Mouse (Mus musculus) heart, adult 11 months (tissue): Measurements from ENCODE around the gene Olfr912.

Source experiments
- DNase-seq: peaks from one replicate; pipeline ENCODE4 v3.0.0; 2022

Olfr912 gene

DNA sequence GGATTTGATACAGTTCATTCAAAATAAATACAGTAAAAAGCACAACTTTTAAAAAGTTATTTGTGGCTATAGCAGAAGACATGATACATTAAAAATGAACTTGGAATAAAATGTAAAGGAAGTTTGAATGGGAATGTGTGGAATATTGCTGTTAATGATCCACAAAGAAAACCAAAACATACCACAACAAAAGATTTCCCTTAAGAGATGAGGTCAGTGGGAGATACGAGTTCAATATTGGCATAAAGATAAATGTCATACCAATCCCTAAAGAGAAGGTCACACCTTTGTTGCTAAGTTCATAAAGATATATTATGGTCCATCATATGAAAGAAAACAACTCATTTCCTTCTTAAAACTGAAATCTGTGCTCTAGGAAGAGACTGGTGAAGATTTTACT, at the start of gene Olfr912:
Gene Olfr912, plus strand, starts transcription at position 301 of the 400 bp plus-strand sequence.
- DNase-seq, result no peak

DNA sequence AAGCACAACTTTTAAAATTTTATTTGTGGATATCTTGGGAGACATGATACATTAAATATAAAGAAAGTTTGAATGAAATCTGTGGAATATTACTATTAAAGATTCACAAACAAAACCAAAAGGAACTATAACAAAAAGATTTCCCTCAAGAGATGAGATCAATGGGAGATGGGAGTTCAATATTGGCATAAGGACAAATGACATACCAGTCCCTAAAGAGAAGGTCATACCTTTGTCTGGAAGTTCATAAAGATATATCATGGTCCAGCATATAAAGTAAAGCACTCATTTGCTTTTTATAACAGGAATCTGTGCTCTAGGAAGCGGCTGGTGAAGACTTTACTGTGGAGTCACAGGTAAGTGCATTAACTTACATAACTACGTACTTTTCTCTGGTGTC, 42.4 kb upstream of the Olfr912 start, which contains the start of gene Olfr910:
Gene Olfr910, plus strand, starts transcription at position 301 of the 400 bp plus-strand sequence.
- DNase-seq, result no peak

DNA sequence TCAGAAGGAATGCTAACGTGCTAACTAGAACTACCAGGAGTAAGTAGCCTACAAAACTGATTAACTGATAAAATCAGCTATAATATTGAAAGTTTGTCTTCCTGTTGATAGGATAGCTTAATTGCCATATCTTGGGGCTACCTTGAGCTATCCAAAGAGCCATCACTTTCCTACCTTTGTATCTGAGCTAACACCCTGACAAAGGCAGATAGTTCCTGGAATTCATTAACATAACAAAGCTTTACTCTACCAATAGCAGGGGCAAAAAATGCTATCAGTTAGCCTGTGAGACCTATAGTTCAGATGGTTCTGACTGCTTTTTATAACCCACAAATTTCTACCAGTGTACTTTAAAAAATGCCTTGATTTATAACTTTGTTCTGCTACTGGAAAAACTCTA, 11.1 kb downstream of the Olfr912 start:
- DNase-seq, result no peak

DNA sequence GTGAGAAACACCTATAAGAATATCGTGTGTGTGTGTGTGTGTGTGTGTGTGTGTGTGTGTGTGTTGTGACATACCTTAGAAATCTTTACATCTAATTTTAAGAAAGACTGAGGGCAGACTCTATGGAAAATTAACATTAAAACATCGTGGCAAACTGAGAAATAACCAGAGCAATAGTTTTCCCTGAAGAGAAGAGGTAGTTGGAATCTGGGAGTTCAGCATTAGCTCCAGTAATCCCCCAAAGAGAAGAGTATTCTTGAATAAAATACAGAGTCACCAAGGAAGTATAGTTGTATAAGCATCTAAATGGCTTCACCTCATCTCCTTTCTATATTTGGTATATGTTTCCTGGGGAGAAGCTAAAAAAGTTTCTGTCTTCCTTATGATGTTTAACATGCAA, 12.5 kb downstream of the Olfr912 start, which contains the start of gene Olfr913:
Gene Olfr913, plus strand, starts transcription at position 301 of the 400 bp plus-strand sequence.
- no peak for DNase-seq

- DNase-seq, result no peak
These were observed 24.8 kb downstream of the Olfr912 start, which contains the start of gene Olfr914 for GRCm38 (mm10) chr9:38604802-38605201. Gene Olfr914, plus strand, starts transcription at chr9:38605102.

DNA sequence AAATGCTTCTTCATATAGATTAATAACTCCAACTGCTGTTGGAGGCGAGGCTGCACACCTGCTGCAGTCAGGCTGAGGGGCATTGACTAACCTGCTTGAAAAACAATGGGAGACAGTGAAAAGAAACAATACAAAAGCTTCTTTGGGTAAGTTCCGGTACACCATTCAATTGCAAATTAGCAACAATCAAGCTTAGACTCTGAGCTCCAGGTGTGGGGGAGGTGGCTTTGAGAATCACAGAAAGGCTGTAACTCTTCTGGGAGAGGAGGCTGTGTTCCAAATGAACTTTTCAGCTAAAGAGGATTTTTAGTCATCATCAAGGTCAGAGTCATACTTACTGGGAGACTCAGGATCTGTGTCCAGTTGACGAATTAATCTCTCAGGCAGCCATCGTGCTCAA, 52.4 kb downstream of the Olfr912 start:
- no peak for DNase-seq
